Mouse (Mus musculus): ENCODE results near the gene Rassf8.

GRCm38 (mm10) chr6:145862739-145863064 lies 116.2 kb downstream of the Rassf8 start:
- TF ChIP-seq POLR2A (IDR thresholded peaks at IDR 0.05; ENCODE audit: insufficient read length, low read depth): no peak
- TF ChIP-seq USF1 (IDR thresholded peaks at IDR 0.05; ENCODE audit: low read depth): no peak
- TF ChIP-seq MYOG (IDR thresholded peaks at IDR 0.05; ENCODE audit: control insufficient read depth in 1 of 3, insufficient read depth in 1 of 3, insufficient read length in 2 of 3, low read depth in 2 of 3): peak in 1 of 3 experiments; percentile 3
- no peak for TF ChIP-seq MAX (IDR thresholded peaks at IDR 0.05; ENCODE audit: low read depth)
- TF ChIP-seq E2F4 (IDR thresholded peaks at IDR 0.05; ENCODE audit: insufficient read depth): no peak

All from myocyte (in vitro differentiated cells).